Mouse (Mus musculus): Measurements from ENCODE around the gene 0610030E20Rik.

The 0610030E20Rik gene

DNA sequence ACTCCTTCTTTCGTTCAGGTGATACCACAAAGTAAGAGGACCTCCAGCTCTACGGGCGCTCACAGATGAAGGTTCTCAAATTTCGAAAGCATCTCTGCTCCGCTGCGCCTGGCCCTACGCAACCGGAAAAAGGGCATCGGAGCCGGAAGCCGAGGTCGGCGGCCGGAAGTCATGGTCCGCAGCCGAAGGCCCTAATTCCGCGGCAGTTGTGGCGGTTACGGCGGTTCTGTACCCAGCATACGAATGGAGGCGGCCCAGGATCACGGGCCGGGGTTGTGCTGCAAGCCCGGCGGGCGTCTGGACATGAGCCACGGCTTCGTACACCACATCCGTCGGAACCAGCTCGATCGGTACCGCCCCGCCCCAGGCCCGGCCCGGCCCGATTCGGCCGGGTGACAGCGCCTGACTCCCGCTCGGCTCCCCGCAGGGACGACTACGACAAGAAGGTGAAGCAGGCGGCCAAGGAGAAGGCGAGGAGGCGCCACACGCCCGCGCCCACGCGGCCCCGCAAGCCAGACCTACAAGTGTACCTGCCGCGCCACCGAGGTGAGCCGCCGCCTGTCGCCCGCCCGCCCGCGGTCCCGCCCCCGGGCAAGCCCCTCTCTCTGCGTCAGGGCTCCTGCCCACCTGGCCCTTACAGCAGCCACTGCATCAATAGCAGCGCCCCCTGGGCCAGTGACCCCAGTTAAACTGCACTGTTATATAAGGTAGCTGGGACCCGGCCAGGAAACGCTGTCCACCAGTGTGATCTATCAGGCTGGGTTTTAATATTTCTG lies at the start of gene 0610030E20Rik:
Gene 0610030E20Rik (plus strand): TSS at position 152 of the 776 bp plus-strand sequence.
- CTCF ChIA-PET = interaction anchor here (0.6 to 1.4 kb wide), 3 partner anchors 10 to 204 kb away, joined by 3 read pairs; no protein-coding TSS in a partner anchor

DNA sequence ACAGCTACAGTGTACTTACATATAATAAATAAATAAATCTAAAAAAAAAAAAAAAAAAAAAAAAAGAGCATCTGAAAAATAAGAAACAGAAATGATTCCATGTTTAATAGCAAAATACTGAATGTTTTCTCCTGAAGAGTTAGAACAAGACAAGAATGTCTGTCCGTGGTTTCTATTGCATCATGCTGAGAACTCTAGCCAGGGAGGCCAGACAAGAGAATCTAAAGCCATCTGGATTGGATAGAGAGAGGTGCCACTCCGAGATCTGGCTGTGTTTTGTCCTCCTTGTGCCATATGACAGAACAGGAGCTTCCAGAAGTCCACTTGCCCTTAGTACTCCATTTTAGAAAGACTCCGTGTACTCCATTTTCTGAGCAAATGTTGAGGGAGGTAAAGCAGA lies 49.3 kb upstream of the 0610030E20Rik start:
- CTCF ChIA-PET = interaction anchor here (0.7 kb wide), 1 partner anchor 235 kb away, joined by 8 read pairs; no protein-coding TSS in a partner anchor

DNA sequence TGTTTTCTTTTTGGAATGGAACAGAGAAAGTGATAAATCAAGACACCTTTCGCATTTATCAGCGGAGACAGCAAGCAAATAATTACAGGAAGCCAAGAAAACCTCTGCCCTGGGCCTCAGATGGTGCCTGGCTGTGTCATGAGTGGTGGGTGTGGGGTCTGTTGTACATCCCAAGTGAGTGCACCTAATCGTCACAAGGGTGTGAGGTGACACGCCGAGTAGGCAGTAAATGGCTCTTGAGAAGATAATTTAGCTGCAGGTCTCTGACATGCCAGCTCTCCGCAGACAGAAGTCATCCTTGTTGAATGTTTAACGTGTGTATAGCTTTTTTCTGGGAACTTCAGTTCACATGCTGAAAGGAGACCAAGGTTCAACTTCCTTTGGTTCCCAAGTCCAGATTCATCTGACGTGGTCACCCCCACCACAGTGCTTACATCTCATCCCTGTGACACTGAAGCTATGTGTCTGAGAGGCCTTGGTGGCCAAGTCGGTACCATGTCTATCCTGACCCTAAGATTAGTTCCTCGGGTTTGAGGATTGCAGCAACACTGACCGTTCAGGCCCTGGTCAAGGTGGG lies 44.7 kb upstream of the 0610030E20Rik start:
- CTCF ChIA-PET = no interaction called here

DNA sequence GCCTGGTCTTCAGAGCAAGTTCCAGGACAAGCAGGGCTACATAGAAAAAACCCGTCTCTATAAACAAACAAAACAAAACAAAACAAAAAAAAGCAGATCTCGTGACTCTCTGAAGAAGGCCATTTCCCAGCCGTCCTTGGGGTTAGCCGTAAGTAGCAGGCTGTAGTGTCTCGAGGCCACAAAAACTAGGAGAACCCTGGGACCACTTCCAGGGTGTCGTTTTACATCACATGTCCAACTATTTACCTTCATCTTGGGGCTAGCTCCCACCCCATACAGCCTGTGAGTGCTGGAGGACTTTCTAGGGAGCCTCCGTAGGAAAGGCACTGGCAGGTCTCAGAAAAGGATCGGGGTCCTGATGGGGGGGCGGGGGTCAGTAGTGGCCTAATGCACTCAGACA lies 43.6 kb upstream of the 0610030E20Rik start:
- CTCF ChIA-PET = no interaction called here

DNA sequence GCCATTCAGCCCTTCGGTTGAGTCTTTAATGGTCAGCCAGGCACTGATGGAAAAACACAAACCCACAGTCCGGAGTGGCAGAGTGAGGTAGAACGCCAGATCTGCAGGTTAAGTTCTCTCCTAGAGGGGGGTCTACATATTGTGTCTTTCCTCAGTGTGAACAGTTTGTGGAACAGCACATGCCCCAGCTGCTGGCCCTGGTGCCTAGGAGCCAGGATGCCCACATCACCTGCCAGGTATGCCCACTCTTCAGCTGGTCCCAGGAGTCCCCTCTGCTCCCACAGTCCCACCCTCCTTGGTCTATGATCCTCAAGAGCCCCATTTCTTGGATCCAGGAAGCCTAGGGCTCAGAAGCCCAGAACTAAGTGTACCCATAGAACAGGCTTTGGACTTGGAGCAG lies 34.9 kb upstream of the 0610030E20Rik start:
- CTCF ChIA-PET = no interaction called here

DNA sequence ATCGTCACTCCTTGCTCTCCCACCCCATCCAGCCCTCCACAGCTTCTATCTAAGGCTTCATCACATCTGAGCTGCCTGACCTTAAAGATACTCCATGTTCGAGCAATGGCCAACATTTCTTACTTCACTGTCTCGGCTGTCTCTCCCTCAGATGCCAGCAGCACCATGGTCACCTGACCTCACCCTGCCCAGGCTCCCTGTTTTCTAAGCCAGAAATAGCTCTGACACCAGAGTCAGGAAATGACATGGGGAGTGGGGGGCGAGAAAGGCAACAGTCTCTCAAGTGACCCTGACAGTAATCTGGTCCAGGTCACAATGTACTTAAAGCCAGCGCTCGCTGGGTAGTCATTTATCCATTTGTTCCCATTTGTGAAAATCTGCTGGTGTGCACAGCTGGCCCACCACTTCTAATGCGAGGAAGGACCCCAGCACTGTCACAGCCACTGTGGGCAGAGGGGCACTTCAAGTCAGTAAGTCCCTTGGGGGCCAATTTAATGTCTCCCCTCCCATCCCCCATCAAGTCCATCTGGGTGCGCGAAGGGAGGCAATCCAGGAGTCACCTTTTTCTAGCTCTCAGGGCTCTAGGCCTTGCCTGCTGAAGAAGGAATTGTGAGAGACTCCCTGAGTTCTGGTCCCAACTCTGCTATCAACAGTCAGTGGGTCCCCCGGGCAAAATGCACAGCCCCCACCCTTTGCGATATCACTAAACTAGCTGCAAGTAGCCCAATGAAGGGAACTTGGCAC lies 33.8 kb upstream of the 0610030E20Rik start:
- CTCF ChIA-PET = no interaction called here

DNA sequence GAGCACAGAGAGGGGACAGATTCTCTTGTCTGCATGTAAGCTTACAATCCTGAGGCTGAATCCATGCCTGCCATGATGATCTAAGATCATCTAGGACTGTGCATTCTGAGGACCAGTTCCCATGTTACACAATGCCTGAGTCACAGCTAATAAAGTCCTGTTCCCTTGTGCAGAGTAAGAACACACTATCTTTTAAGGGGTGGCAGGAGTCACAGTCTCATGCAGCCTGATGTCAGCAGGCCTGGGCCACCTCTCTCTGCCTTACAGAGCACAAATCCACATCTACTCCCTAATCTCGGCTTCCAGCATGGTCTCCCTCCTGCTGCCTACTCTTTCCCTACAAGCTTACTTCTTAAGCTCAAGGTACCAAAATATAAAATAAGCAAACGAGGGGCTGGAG lies 31.7 kb upstream of the 0610030E20Rik start:
- CTCF ChIA-PET = interaction anchor here (0.6 kb wide), 1 partner anchor 32 kb away, joined by 3 read pairs; the partner anchor contains the start of gene 0610030E20Rik

DNA sequence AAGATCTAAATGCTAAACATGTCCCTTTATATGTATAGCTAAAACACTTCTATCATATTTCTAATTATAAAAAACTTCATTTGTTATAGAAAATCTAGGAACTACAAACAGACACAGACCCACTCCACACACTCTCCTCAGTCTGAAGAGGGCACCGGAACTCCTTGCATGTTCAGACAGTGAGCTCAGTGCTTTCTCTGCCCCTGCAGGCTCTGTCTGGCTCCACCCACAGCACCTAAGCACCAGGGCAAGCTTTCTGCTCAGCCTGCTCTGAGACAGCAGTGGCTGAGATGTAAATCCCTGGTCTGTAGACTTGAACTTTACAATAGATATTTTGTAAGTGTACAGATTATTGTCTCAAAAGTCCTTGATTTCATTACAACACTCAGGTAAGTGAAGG lies 31.1 kb upstream of the 0610030E20Rik start:
- CTCF ChIA-PET = no interaction called here

DNA sequence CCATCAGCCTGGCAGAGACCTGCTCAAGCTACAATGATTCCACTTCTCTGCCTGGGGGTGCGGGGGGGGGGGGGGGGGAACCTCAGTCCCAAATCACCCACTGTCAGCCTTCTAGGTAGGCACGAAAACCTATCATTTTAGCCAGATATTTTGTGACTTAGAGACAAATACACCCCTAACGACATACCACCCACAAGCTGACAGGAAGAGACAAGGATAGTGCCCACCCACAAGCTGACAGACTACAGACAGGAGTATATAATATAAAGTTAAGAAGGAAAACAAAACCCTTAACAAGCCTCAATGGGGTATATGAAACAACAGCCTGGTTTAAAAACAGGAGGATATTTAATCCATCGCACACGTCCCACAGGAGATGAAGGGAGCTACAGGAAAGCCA lies 28.7 kb upstream of the 0610030E20Rik start:
- CTCF ChIA-PET = interaction anchor here (0.6 kb wide), 1 partner anchor 133 kb away, joined by 3 read pairs; no protein-coding TSS in a partner anchor

DNA sequence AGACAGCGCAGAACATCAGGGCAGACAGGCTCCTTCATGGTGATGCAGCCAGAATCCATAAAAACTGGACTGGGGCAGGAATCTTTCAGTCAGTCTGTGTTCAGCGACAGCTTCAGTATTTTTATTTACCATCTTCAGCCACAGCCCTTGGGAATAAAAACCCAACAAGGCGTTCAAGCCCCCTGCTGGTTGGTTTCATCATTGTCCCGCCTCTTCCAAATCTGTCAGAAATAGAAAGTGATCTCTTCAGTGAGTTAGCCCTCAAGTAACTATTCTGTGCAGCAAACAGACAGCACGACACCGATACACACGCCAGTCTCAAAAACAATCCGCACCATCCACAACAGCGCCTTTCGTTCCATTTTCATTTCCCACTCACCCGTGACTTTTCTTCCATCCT lies 28.1 kb upstream of the 0610030E20Rik start:
- CTCF ChIA-PET = no interaction called here

DNA sequence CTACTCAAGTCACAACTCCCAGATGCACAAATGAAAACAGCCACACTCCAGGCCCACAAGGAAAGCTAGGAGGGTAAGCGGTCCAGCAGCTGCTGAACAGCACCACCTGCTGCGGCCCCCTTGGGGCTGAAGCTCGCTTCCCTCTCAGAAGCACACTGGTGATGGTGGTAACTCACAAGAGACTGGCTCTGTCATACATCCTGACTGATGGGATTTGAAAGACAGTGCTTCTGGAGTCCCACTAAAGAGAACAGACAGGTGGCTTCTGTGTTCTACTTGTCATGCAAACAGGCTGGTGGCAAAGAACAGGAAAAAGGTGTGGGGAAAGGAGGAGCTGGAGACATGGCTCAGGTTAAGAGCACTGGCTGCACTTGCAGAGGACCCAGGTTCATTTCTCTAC lies 24.2 kb upstream of the 0610030E20Rik start:
- CTCF ChIA-PET = no interaction called here

DNA sequence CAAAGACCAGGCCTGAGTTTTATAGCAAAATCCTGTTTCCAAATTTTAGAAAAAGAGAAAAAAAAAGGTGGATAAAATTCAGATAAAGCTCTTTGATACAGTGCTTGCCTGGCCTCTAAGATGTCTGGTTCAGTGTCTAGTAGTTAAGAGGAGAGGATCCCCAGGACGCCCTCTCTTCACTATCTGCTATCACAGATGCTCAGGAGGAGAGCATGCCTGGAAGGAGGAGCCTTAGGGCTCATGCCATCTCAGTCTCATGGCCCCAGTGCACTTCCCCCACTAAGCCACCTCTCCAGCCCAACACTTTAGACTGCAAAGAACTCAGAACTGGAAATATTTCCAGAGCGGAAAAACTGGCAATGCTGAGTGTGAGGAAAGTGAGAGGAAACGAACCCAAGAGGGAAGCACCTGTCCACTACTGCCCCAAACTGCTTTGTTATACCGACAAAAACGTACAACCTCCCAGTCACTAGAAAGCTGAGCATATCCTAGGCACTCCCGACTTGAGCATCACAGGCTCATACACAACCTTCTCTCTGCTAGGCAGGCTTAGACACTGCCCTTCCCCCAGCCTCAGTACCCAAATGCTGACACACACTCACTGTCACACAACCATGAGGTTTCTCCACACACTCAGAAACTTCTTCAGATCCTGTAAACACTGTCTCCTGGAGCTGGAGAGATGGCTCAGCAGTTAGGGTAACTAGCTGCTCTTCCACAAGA lies 23.2 kb upstream of the 0610030E20Rik start:
- CTCF ChIA-PET = no interaction called here

DNA sequence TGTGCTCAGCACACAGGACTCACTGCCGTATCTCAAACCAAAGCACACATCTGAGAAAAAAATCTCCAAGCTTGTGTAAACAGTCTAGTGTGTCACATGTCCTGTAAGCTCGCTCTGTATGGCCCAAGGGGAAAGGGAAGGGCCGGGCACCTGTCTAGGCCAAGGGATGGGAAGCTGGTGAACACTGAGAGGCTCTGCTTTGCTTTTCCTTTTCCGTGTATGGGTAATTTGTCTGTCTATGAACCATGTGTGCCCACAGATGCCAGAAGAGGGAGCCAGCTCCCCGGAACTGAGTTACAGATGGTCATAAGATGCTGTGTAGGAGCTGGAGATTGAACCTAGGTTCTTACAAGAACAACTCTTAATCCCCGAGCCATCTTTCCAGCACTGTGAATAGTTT lies 20.8 kb upstream of the 0610030E20Rik start:
- CTCF ChIA-PET = no interaction called here

DNA sequence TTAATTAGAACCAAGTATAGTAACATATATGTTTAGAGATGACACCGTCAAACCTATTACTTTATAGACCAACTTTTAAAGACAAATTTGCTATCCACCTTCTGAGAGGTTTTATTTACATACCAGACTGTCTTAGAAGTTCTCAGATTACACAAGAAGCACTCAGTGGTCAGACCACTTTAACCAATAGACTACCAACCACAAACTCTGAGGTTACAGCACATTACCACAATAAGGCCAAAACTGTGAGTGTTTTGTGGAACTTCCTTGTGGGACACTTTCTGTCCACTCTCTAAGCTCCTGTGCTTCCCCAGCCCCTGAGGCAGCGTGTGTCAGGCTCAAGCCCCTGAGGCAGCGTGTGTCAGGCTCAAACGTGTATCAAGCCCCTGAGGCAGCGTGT lies 18.1 kb upstream of the 0610030E20Rik start:
- CTCF ChIA-PET = interaction anchor here (0.8 kb wide), 1 partner anchor 18 kb away, joined by 3 read pairs; no protein-coding TSS in a partner anchor

DNA sequence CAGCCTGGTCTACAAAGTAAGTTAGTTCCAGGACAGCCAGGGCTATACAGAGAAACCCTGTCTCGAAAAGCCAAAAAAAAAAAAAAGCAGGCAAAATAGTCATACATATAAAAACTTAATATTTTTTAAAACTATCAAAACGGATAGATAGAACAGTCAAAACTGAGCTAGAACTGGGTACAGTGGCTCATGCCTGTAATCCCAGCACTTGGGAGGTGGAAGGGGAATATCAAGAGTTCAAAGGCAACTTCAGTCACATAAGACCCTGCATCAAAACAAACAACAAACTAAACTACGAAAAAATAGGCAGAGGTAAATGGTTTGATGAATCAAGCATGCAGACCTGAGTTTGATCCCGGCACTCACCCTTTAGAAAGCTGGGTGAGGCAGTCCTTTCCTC lies 17.0 kb upstream of the 0610030E20Rik start:
- CTCF ChIA-PET = no interaction called here

DNA sequence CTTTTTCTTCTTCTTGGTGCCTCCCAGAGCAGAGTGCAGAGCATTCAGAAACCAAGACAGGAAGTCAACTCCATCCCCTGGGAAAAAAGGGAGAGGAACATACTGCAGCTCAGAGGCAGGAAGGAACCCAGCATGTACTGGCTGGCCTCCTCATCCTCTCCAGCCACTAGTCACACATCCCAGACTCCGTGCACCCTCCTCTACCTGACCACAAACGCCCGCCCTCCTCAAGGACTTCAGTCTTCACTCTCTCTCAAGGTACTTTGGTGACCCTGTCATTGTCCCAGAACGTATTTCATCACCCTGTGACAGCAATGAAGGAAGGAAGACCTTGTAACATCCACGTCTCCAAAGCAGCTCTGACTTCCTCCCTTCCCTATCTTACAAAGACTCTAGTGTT lies 14.0 kb upstream of the 0610030E20Rik start:
- CTCF ChIA-PET = no interaction called here

DNA sequence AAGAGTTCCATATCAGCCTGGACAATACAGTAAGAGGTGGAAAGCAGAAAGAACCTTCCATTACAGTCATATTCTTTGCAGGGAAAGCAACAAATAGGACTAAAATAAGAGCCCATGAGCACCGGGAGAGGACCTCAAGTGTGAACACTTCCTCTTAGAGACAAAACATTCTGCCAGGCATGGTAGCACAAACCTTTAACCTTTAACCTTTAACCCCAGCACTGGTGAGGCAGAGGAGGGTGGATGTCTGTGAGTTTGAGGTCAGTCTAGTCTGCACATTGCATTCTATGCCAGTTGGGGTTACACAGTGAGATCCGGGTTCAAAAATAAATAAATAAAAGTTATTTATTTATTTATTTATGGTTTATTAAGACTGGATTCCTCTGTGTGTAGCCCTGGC lies 6.6 kb upstream of the 0610030E20Rik start:
- CTCF ChIA-PET = no interaction called here

DNA sequence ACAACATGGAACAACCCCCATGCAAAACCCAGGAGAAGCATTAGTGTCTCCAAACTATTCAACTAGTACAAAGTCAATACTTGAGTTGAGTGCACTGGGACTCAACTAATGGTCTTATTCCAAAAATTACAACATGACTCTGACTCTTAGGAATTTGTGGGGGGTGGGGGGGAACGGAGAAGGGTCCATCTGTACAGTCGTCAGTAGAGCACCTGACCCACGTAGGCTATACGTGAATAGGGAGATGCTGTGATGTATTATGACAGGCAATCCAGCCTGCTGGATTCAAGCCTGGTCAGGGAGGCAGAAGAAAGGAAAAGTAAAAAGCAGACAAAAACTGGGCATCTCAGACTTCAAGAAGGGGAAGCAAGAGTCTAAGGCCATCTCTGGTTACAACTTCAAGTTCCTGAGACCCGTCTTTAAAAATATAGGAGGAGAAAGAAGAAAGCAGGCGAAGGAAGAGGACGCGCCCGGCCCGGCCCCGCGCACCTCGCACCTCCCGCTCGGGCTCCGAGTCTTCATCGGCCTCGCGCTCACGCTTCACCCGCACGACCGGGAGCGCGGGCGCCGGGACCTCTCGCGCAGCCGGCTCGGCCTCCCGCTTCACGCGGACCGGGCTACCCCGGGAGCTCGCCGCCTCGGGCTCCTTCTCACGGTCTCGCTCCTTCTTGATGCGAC lies 2.6 kb upstream of the 0610030E20Rik start:
- CTCF ChIA-PET = no interaction called here

DNA sequence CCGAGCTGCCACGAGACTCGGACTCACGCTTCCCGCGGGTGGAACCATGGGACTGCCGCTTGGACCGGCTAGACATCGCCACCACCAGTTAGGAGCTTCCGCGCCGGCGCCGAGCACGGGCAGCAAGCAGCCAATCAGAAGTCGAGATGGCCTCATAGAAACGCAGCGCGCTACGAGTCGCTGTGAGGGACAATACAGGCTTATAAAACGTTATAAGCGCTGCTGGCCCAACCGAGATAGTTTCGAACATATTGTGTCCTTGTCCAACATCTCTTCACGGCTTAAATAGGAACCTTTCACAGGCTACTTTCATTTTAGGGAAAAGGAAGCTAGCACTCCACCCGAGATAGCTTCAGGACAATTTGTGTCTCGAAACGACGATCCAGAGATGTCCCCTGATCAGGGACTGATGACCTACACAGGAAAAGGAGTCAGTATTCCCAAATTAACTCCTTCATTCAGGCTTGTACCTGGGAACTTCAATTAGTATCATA lies 2.0 kb upstream of the 0610030E20Rik start, which contains the start of gene Usp39:
Gene Usp39 (minus strand): TSS at position 111 of the 494 bp plus-strand sequence.
- CTCF ChIA-PET = interaction anchor here (0.8 kb wide), 1 partner anchor 329 kb away, joined by 3 read pairs; no protein-coding TSS in a partner anchor

DNA sequence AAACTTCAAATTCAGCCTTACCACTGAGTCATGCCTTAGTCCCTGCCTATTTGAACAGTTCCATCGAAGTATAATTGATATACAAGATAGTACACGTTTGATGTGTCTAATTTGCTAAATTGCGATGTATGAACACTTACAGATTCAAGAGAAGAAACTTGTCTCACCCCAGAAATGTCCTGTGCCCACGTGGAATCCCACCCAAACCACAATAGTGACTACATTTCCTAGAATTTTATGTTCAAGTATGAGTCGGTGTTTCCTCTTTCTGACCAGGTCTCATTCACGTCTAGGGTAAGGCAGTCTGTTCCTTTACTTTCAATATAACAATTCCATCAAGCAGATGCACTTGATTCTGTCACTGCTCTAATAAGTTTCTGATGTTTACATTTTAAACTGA lies 1.5 kb upstream of the 0610030E20Rik start:
- CTCF ChIA-PET = interaction anchor here (0.8 to 1.0 kb wide), 2 partner anchors 31 to 329 kb away, joined by 3 read pairs; no protein-coding TSS in a partner anchor

DNA sequence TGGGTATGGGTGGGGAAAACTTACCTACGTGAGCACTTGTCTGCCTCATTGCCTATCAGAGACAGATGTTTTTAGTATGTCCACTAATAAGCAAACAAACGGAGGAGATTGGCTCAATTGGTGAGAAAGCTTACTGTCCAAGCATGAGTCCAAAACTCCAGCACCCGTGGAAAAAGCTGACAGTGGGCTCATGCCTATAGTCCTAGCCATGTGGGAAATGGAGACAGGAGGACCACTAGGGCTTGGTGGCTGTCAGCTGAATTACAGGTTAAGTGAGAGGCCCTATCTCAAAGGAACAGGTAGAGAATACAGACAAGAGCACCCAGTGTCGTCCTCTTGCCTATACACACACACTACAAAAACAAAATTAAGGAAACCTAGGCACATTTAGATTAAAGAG lies 856 bp upstream of the 0610030E20Rik start:
- CTCF ChIA-PET = interaction anchor here (1.0 kb wide), 1 partner anchor 31 kb away, joined by 3 read pairs; no protein-coding TSS in a partner anchor

Data from spleen, embryonic (tissue).